Mouse (Mus musculus): ENCODE measurements around the gene Pcgf6.
"Not testable (repeated sequence)": the region's sequence is repeated elsewhere in the genome, so short reads cannot be mapped to it uniquely, and the experiment has no call there.

The Pcgf6 gene

GRCm38 (mm10) chr19:47029796-47030195, 20.9 kb downstream of the Pcgf6 start:
- no peak for DNase-seq (ENCODE audit: extremely low read depth, low read depth, low spot score)

- no peak for DNase-seq (ENCODE audit: extremely low read depth, low read depth, low spot score)
These were observed 24.2 kb downstream of the Pcgf6 start for GRCm38 (mm10) chr19:47026513-47026912.

DNA sequence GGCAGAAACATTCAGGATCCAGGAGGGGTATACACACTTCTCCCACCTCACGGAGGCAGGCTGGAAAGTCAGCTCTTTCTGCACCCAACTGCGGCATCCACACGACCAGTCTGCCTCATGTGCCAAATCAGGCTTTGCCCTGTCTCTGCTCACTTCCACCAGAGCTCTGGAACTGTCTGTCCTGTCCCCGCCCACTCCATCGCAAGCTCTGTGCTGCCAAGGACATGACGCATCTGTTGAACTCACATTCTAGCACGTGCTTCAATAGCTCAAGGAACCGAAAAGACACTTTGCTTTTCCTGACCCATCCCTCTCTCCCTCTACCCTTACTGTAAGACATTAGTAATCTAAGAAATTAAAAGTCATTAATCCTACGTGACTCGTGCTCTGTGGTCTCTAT, 25.8 kb downstream of the Pcgf6 start:
- DNase-seq (ENCODE audit: extremely low read depth, low read depth, low spot score), result no peak

DNA sequence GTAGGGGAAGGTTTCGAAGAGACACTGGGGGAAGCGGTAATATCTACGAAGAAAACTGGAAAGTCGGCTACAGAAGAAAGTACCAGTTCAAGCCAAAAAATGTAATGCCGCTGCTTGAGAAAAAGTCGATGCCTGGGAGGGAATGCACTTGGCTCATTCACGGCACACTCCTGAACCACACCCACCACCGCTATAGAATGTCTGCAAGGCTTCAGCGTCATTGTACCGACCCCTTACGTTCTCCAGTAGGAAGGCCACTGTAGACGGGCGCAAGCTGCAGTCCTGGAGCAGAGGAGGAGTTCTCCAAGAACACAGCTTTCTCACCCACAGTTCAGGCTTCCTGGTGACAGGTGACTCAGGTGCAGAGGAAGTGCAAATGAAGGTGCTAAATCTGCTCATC, 27.2 kb downstream of the Pcgf6 start:
- no peak for DNase-seq (ENCODE audit: extremely low read depth, low read depth, low spot score)

- no peak for DNase-seq (ENCODE audit: extremely low read depth, low read depth, low spot score)
These were observed 28.0 kb downstream of the Pcgf6 start for GRCm38 (mm10) chr19:47022709-47023108.

DNA sequence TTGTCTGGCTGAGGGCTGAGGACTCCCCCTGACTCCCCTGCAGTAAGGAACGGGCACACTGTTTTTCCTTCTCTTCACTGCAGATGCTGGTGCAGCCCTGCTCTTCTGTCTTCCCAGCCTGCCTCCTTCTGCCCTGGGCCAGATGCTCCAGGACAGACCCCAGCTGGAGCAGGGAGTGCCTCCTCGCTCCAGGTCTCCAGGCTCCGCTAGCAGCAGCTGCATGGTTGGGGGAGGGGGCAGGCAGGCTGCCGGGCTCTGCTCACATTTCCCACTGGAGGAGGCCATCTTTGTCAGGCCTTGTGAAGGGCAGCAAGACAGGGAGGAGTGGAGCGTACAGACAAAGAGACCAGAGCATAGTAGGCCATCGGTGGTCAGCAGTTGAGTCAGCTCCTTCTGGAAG, 31.4 kb downstream of the Pcgf6 start:
- no peak for DNase-seq (ENCODE audit: extremely low read depth, low read depth, low spot score)

GRCm38 (mm10) chr19:47018330-47018729, 32.4 kb downstream of the Pcgf6 start:
- no peak for DNase-seq (ENCODE audit: extremely low read depth, low read depth, low spot score)

- DNase-seq (ENCODE audit: extremely low read depth, low read depth, low spot score), result no peak
These were observed 32.9 kb downstream of the Pcgf6 start for GRCm38 (mm10) chr19:47017831-47018230.

- no peak for DNase-seq (ENCODE audit: extremely low read depth, low read depth, low spot score)
These were observed 34.2 kb downstream of the Pcgf6 start for GRCm38 (mm10) chr19:47016487-47016886.

GRCm38 (mm10) chr19:47015965-47016364, 34.7 kb downstream of the Pcgf6 start:
- DNase-seq (ENCODE audit: extremely low read depth, low read depth, low spot score), result no peak

- no peak for DNase-seq (ENCODE audit: extremely low read depth, low read depth, low spot score)
These were observed 35.3 kb downstream of the Pcgf6 start for GRCm38 (mm10) chr19:47015396-47015795.

DNA sequence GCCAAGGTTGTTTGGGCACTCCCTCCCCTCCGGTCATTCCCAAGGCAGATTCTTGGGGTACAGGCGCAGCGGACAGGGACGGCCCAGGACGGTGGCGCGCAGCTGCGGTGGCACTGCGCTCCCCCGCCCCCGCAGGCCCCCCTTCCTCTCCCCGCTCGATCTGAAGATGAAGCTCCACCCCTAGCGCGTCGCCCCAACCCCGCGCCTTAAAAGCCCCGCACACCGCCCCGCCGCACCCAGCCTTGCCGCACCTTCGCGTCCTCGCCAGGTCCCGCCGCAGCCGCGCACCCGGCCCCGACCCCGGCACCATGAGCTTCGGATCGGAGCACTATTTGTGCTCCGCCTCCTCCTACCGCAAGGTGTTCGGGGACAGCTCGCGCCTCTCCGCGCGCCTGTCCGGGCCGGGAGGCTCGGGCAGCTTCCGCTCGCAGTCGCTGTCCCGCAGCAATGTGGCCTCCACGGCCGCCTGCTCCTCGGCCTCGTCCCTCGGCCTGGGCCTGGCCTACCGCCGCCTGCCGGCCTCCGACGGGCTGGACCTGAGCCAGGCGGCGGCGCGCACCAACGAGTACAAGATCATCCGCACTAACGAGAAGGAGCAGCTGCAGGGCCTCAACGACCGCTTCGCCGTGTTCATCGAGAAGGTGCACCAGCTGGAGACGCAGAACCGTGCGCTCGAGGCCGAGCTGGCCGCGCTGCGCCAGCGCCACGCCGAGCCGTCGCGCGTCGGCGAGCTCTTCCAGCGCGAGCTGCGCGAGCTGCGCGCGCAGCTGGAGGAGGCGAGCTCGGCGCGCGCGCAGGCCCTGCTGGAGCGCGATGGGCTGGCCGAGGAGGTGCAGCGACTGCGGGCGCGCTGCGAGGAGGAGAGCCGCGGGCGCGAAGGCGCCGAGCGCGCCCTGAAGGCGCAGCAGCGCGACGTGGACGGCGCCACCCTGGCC, 36.0 kb downstream of the Pcgf6 start, which contains the start of the genes Ina and Nt5c2:
TSS of gene Ina (plus strand) at position 252 of the 935 bp plus-strand sequence.
TSS of gene Nt5c2 (minus strand) at position 707 of the 935 bp plus-strand sequence.
- DNase-seq (ENCODE audit: extremely low read depth, low read depth, low spot score), result no peak

DNA sequence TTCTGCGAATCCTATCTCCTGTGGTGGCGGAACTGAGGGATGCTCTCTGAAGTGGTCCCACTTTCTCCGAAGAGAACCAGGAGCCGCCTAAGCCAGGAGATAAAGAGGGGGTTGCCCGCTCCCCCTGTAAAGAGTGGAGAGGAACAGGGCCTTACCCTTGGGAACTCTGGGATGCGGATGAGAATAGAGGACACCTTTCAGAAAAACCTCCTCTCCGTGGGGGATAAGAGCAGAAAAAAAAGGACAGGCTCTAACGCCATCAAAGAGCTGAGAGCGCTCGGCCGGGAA, 36.6 kb downstream of the Pcgf6 start:
- no peak for DNase-seq (ENCODE audit: extremely low read depth, low read depth, low spot score)

GRCm38 (mm10) chr19:47013340-47014158, 37.2 kb downstream of the Pcgf6 start:
- DNase-seq (ENCODE audit: extremely low read depth, low read depth, low spot score), result no peak

DNA sequence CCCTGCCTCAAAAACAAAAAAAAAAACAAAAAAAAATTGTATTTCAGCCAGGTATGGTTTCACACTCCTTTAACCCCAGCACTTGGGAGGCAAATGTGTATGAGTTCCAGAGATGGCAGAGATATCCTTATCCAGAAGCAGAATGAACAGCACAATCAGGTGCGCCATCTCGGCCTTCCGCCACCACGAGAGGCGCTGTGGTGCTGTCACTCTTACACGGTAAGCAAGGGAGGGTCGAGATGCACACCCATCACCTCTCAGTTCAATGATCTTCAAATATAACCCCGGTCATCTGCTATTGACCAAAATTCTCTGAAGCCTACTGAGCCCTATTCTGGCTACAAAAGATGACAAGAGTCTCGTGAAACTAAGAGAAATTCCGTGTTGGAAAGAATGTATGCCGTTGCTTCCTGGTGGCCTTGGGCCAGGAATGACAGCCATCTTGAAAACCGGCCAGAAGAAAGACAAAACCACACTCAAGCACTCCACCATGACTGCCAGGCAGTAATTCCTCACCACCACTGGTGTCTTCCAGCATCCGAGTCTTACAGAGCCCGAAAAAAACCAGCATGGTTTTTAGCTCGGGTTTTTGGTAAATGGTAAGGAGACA, 38.1 kb downstream of the Pcgf6 start:
- no peak for DNase-seq (ENCODE audit: extremely low read depth, low read depth, low spot score)

DNA sequence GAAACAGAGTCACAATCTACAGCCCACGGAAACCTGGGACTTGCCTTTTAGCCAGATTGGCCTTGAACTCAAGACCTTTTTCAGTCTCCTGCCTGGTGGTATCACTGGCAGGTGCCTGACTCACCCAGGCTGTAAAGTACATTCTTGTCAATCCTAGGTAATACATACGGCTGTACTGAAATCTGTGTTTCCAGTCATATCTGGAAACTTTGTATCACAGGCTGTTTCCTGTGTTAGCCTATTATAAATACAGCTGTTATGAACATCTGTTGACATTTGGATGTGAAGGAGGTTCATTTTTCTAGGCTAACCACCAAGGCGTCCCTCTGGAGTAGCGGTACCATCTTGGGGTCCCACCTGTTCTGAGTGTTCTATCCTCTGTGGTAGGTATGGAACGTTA, 40.8 kb downstream of the Pcgf6 start:
- DNase-seq (ENCODE audit: extremely low read depth, low read depth, low spot score), result no peak

- no peak for DNase-seq (ENCODE audit: extremely low read depth, low read depth, low spot score)
These were observed 41.3 kb downstream of the Pcgf6 start for GRCm38 (mm10) chr19:47009420-47009819.

GRCm38 (mm10) chr19:47006321-47006720, 44.4 kb downstream of the Pcgf6 start:
- no peak for DNase-seq (ENCODE audit: extremely low read depth, low read depth, low spot score)

GRCm38 (mm10) chr19:47005873-47006272, 44.8 kb downstream of the Pcgf6 start:
- no peak for DNase-seq (ENCODE audit: extremely low read depth, low read depth, low spot score)

- DNase-seq (ENCODE audit: extremely low read depth, low read depth, low spot score), result no peak
These were observed 46.8 kb downstream of the Pcgf6 start for GRCm38 (mm10) chr19:47003742-47004511.

GRCm38 (mm10) chr19:47000357-47000756, 50.3 kb downstream of the Pcgf6 start:
- DNase-seq (ENCODE audit: extremely low read depth, low read depth, low spot score), result not testable (repeated sequence)

Data from fat pad, adult 2 months (tissue).